Mouse (Mus musculus): ENCODE data around the gene 4922502D21Rik. TPM values are rescaled to one million over a fixed set of nuclear protein-coding genes. Genes with fewer than 3 reads are reported as not detected.
"Not testable (repeated sequence)": the region's sequence is repeated elsewhere in the genome, so short reads cannot be mapped to it uniquely, and the experiment has no call there.

The 4922502D21Rik gene
- total and polyA plus RNA-seq, 2 experiments from 2014 or later = not detected

DNA sequence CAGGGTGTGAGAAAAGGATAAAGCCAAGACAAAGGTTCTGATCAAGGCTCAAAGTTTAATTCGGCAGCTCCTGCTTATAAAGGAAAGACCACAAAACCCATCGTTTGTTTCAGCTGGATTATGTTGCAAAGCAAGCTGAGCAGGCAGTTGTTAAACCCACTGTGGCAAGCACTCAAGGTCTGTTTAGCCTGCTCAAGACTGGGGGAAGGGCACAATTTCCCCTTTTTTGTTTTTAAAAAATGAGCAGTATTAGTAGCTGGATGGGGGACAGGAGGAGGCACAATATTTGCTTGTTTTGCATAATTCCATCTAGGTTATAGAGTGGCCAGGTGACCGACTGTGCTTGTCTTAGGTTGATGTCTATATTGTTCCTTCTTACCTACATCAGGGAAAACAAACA, 12.8 kb upstream of the 4922502D21Rik start:
- H3K9ac ChIP-seq (replicated peaks; ENCODE audit: low read depth, low read length) = no peak overlapping the region
- H3K27ac ChIP-seq (ENCODE audit: low read depth) = no peak overlapping the region
- WGBS = 56% methylated on average over 3 of the region's 3 CpGs
- DNase-seq (ENCODE audit: low spot score) (no peak), ATAC-seq (ENCODE audit: insufficient read depth, low read depth) (no peak)
- no peaks in the 10 kb centered on the region for H3K36me3 ChIP-seq (replicated peaks; ENCODE audit: control insufficient read depth, insufficient read depth, low read length)
- no peaks in the 10 kb centered on the region for H3K27me3 ChIP-seq (ENCODE audit: control insufficient read depth, insufficient read depth, low read length)
- H3K4me3 ChIP-seq (ENCODE audit: low read depth, low read length) = no peak overlapping the region
- H3K4me1 ChIP-seq (ENCODE audit: control insufficient read depth, insufficient read depth) = no peaks in the 10 kb centered on the region
- peaks cover 5% of the 10 kb centered on the region; the same call in 1 of the 2 replicates for H3K9me3 ChIP-seq (replicated peaks; ENCODE audit: control insufficient read depth, low read length)
- H3K4me2 ChIP-seq (ENCODE audit: low read depth, low read length) = no peak overlapping the region
- no peak for TF ChIP-seq EP300 (IDR thresholded peaks at IDR 0.05; ENCODE audit: low read depth)
- TF ChIP-seq CTCF (IDR thresholded peaks at IDR 0.05; ENCODE audit: low read depth) = no peak

DNA sequence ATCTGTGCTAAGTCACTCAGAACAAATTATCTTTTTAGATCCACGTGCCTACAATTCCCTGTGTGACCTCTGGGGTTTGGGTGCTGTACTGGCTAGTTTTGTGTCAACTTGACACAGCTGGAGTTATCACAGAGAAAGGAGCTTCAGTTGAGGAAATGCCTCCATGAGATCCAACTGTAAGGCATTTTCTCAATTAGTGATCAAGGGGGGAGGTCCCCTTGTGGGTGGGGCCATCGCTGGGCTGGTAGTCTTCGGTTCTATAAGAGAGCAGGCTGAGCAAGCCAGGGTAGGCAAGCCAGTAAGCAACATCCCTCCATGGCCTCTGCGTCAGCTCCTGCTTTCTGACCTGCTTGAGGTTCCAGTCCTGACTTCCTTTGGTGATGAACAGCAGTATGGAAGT, 10.8 kb upstream of the 4922502D21Rik start, which contains the start of gene Clec12a:
Gene Clec12a (plus strand): TSS at position 301 of the 400 bp plus-strand sequence.
- not testable (repeated sequence) for H3K27me3 ChIP-seq (ENCODE audit: control insufficient read depth, insufficient read depth, low read length); H3K27ac ChIP-seq (ENCODE audit: low read depth); H3K36me3 ChIP-seq (replicated peaks; ENCODE audit: control insufficient read depth, insufficient read depth, low read length); ATAC-seq (ENCODE audit: insufficient read depth, low read depth); H3K4me2 ChIP-seq (ENCODE audit: low read depth, low read length); H3K4me1 ChIP-seq (ENCODE audit: control insufficient read depth, insufficient read depth); H3K4me3 ChIP-seq (ENCODE audit: low read depth, low read length); H3K9me3 ChIP-seq (replicated peaks; ENCODE audit: control insufficient read depth, low read length); DNase-seq (ENCODE audit: low spot score); H3K9ac ChIP-seq (replicated peaks; ENCODE audit: low read depth, low read length)
- WGBS = 66% methylated on average over 4 of the region's 4 CpGs

DNA sequence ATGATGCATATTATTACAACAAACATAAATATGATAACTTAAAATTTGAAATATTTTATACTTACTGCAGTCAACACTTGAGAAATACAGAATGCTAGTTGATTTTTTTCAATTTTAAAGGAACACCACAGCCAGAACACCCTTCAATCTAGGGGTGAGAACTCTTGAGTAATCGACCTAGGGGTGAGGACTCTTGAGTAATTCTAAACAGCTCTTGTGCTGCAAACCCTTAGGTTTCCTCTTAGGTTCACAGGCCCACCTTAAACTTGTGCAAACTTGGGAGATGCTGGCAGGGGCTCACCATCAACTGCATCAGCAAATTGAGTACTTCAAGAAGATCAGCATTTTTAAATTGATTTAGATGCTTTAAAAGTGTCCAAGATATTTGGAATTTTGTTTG, 6.2 kb upstream of the 4922502D21Rik start:
- Histone ChIP-seq H3K4me3 (ENCODE audit: low read depth, low read length) (no peak overlapping the region), H3K4me1 (ENCODE audit: control insufficient read depth, insufficient read depth) (no peaks in the 10 kb centered on the region), H3K4me2 (ENCODE audit: low read depth, low read length) (no peak overlapping the region), H3K9me3 (replicated peaks; ENCODE audit: control insufficient read depth, low read length) (no peaks in the 10 kb centered on the region), H3K27me3 (ENCODE audit: control insufficient read depth, insufficient read depth, low read length) (no peaks in the 10 kb centered on the region), H3K36me3 (replicated peaks; ENCODE audit: control insufficient read depth, insufficient read depth, low read length) (no peaks in the 10 kb centered on the region), H3K9ac (replicated peaks; ENCODE audit: low read depth, low read length) (no peak overlapping the region), H3K27ac (ENCODE audit: low read depth) (no peak overlapping the region)
- DNase-seq (ENCODE audit: low spot score) = no peak
- 60% methylated on average over 1 of the region's 1 CpGs for WGBS
- TF ChIP-seq EP300 (IDR thresholded peaks at IDR 0.05; ENCODE audit: low read depth) (no peak), CTCF (IDR thresholded peaks at IDR 0.05; ENCODE audit: low read depth) (no peak)
- ATAC-seq (ENCODE audit: insufficient read depth, low read depth) = no peak

DNA sequence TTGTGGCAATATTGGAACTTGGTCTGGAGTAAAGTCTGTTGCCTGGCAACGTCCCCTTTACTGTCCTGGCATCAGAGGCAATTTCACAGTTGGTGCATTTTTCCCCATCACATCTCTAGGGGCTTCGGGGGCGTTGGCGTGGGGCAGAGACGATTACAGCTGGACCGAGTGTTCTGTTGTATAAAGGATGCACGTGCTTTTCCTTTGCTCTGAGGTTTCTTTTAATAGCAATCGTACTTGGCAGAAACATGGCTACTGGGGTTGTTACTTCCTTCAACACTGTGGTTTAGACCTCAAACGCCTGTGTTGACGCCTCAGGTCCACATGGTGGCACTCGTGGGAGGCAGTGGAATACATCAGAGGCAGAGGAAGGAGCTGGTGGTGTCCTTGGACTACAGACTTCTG, 2.1 kb upstream of the 4922502D21Rik start:
- TF ChIP-seq CTCF (IDR thresholded peaks at IDR 0.05; ENCODE audit: low read depth) = peak; percentile 86
- TF ChIP-seq EP300 (IDR thresholded peaks at IDR 0.05; ENCODE audit: low read depth) = no peak
- Histone ChIP-seq H3K9ac (replicated peaks; ENCODE audit: low read depth, low read length) (no peak overlapping the region), H3K4me3 (ENCODE audit: low read depth, low read length) (no peak overlapping the region), H3K4me2 (ENCODE audit: low read depth, low read length) (peak overlapping the region; percentile 32), H3K27me3 (ENCODE audit: control insufficient read depth, insufficient read depth, low read length) (no peaks in the 10 kb centered on the region), H3K9me3 (replicated peaks; ENCODE audit: control insufficient read depth, low read length) (no peaks in the 10 kb centered on the region), H3K27ac (ENCODE audit: low read depth) (no peak overlapping the region), H3K36me3 (replicated peaks; ENCODE audit: control insufficient read depth, insufficient read depth, low read length) (no peaks in the 10 kb centered on the region), H3K4me1 (ENCODE audit: control insufficient read depth, insufficient read depth) (no peaks in the 10 kb centered on the region)
- ATAC-seq (ENCODE audit: insufficient read depth, low read depth) (peak; percentile 70), DNase-seq (ENCODE audit: low spot score) (peak; percentile 71)
- WGBS = 10% methylated on average over 11 of the region's 11 CpGs

DNA sequence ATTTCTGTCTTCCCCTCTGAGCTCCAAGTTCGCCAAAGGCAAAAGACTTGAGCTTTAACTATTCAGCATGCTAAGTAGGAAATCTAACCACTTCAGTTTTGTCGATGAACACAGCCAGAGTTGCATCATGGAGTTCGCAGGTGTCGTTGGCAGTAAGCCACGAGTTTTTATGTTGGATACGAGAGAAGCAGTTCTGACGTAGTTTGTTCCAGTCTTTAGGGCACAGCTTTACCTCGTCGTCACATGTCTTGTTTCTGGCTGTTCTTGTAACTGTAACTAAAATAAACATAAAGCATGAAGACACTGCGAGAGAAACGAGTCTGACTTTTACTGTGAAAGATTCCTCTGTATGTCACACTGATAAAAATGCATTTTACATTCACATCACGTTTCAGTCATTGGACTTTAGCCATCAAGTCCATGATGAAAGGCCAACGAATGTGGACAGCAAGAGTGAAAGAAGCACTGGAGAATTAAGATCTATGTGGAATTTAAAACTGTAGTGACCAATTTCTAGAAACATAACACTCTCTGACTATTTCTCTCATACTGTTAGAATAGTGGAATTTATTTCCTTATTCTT, 4.9 kb downstream of the 4922502D21Rik start:
- DNase-seq (ENCODE audit: low spot score) = no peak
- TF ChIP-seq EP300 (IDR thresholded peaks at IDR 0.05; ENCODE audit: low read depth) = no peak
- TF ChIP-seq CTCF (IDR thresholded peaks at IDR 0.05; ENCODE audit: low read depth) = no peak
- Histone ChIP-seq H3K4me2 (ENCODE audit: low read depth, low read length) (no peak overlapping the region), H3K27me3 (ENCODE audit: control insufficient read depth, insufficient read depth, low read length) (no peaks in the 10 kb centered on the region), H3K36me3 (replicated peaks; ENCODE audit: control insufficient read depth, insufficient read depth, low read length) (no peaks in the 10 kb centered on the region), H3K4me1 (ENCODE audit: control insufficient read depth, insufficient read depth) (no peaks in the 10 kb centered on the region), H3K9ac (replicated peaks; ENCODE audit: low read depth, low read length) (no peak overlapping the region), H3K9me3 (replicated peaks; ENCODE audit: control insufficient read depth, low read length) (no peaks in the 10 kb centered on the region), H3K27ac (ENCODE audit: low read depth) (no peak overlapping the region), H3K4me3 (ENCODE audit: low read depth, low read length) (no peak overlapping the region)
- ATAC-seq (ENCODE audit: insufficient read depth, low read depth) = no peak
- 42% methylated on average over 13 of the region's 13 CpGs for WGBS

DNA sequence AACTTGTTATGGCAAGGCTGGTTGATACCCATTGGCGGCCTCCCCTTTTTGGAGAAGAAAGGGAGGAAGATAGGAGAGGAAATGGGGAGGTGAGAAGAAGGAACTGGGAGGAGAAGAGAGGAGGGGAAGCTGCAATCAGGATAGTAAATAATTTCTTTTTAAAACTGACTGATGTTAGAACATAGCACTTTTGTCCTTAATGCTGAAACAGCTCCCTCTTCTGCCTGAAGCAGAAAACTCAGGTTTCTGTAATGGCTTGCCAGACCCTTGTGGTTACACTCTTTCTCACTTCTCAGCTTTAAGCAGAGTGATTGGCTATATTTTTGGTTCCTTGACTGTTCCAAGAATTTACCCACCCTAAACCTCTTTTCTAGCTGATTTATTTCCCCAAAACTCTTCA, 5.6 kb downstream of the 4922502D21Rik start:
- Histone ChIP-seq H3K9ac (replicated peaks; ENCODE audit: low read depth, low read length) (no peak overlapping the region), H3K4me1 (ENCODE audit: control insufficient read depth, insufficient read depth) (no peaks in the 10 kb centered on the region), H3K4me3 (ENCODE audit: low read depth, low read length) (no peak overlapping the region), H3K27me3 (ENCODE audit: control insufficient read depth, insufficient read depth, low read length) (no peaks in the 10 kb centered on the region), H3K4me2 (ENCODE audit: low read depth, low read length) (no peak overlapping the region), H3K36me3 (replicated peaks; ENCODE audit: control insufficient read depth, insufficient read depth, low read length) (no peaks in the 10 kb centered on the region), H3K27ac (ENCODE audit: low read depth) (no peak overlapping the region), H3K9me3 (replicated peaks; ENCODE audit: control insufficient read depth, low read length) (no peaks in the 10 kb centered on the region)
- ATAC-seq (ENCODE audit: insufficient read depth, low read depth) = no peak
- DNase-seq (ENCODE audit: low spot score) = no peak
- TF ChIP-seq EP300 (IDR thresholded peaks at IDR 0.05; ENCODE audit: low read depth) (no peak), CTCF (IDR thresholded peaks at IDR 0.05; ENCODE audit: low read depth) (no peak)
- 58% methylated on average over 1 of the region's 1 CpGs for WGBS
